Mouse (Mus musculus): ENCODE data around the gene Nsun7.

Nsun7 gene

GRCm38 (mm10) chr5:66337025-66337968 is 77.6 kb downstream of the Nsun7 start:
- DNase-seq (ENCODE audit: extremely low spot score), result peak; percentile 65

DNA sequence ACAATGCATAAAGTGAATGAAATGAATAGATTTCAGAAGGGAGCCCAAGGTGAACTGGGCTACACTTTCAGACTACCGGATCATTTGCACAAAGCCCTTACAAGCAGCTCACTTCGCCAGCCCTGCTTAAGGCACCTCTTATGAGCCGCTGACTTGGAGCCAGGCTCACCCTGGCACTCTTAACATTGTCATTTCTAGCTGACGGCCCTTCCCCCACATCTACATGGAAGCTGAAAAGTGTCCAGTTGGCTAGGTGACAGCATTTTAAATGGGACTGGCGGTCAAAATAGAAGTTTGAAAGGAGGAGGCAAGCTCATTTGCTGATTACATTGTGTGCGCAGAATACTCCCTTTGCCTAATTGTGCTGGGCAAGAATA is 78.3 kb downstream of the Nsun7 start:
- no peak for DNase-seq (ENCODE audit: extremely low spot score)

- DNase-seq (ENCODE audit: extremely low spot score), result peak; percentile 32
Observed at GRCm38 (mm10) chr5:66338583-66338982, 78.9 kb downstream of the Nsun7 start.

- DNase-seq (ENCODE audit: extremely low spot score), result no peak
Observed at GRCm38 (mm10) chr5:66340356-66341102, 80.8 kb downstream of the Nsun7 start.

DNA sequence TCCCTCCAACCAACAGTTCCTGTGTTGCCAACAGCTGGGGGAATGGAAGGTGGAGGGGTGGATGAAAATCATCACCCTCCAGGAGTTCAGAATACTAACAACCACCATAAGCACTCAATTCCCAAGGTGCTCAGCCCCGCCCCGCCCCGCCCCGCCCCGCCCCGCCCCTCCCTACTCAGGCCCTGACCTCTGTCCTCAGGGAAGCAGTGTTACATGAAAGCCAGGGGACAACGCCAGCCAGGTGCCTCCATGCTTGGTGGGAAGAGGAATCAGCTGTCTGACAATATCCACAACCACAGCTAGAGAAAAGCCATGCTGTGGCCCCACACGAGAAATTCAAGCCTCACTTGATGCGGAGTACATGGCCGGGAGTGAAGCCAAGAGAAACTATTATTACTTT is 82.2 kb downstream of the Nsun7 start:
- no peak for DNase-seq (ENCODE audit: extremely low spot score)

- no peak for DNase-seq (ENCODE audit: extremely low spot score)
Observed at GRCm38 (mm10) chr5:66342285-66342684, 82.6 kb downstream of the Nsun7 start.

GRCm38 (mm10) chr5:66344182-66344581 is 84.5 kb downstream of the Nsun7 start:
- DNase-seq (ENCODE audit: extremely low spot score), result no peak

DNA sequence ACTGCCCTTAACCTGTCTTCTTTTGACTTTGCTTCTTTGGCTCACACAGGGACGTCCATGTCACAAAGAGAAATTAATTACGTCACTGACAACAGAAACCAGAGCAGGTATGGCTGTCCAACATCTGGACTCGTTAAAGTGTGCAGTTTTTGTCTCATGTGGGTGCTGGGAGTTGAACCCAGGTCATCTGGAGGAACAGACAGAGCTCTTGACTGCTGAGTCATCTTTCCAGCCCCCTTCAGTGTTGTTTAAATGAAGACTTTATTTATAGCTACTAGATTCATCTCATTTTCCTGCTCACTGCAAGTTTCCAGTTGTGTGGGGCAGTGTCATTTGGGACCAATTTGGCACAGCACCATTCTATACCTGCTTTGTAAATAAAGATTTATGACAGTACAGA is 85.4 kb downstream of the Nsun7 start:
- peak; percentile 8 for DNase-seq (ENCODE audit: extremely low spot score)

GRCm38 (mm10) chr5:66346756-66347155 is 87.1 kb downstream of the Nsun7 start:
- no peak for DNase-seq (ENCODE audit: extremely low spot score)

Data from embryo, embryonic 9.5 days (tissue).